Mouse (Mus musculus) liver, embryonic 14.5 days (tissue): Measurements from ENCODE around the gene Selenot. TPM values are rescaled to one million over a fixed set of nuclear protein-coding genes. Genes with fewer than 3 reads are reported as not detected.
A peak's percentile ranks its signal among the peaks of the same experiment; 100 is the strongest.

ENCODE experiments used
- ATAC-seq: fragments of 200-750 bp; cut with Nextera tagmentation; 2 replicates; pipeline ENCODE4 v1.8.0; 2017; ENCODE audit warnings: moderate number of reproducible peaks, mild to moderate bottlenecking, moderate library complexity; ENCODE audit not compliant: insufficient read depth
- DNase-seq, 3 experiments: peaks; one replicate each; pipeline ENCODE4 v3.0.0-alpha.2; 2012 to 2013; ENCODE audit warnings: low read depth in 3 of 3, low spot score in 3 of 3
- H3K27ac ChIP-seq: fragments of 300-500 bp; sonication (generic); 2 replicates; pipeline ENCODE4 v1.5.1; 2014; ENCODE audit warnings: moderate library complexity, mild to moderate bottlenecking, control low read depth, inconsistent platforms
- H3K27me3 ChIP-seq: fragments of 300-500 bp; sonication (generic); 2 replicates; pipeline ENCODE4 v1.6.1; 2014; ENCODE audit warnings: mild to moderate bottlenecking, low read length, moderate library complexity; ENCODE audit not compliant: control insufficient read depth, insufficient read depth
- H3K36me3 ChIP-seq: fragments of 300-500 bp; sonication (generic); replicated peaks from 2 replicates; pipeline ENCODE4 v1.6.1; 2014; ENCODE audit warnings: low read depth; ENCODE audit not compliant: control insufficient read depth, insufficient read depth
- H3K4me1 ChIP-seq, 2 experiments: fragments of 200-500 bp in 1 of 2; fragments of 300-500 bp in 1 of 2; sonication (generic) in 1 of 2; replicated peaks; 2 replicates each; pipeline ENCODE4 v1.6.1; 2012 to 2014; ENCODE audit warnings: antibody characterized with exemption in 1 of 2, inconsistent platforms in 1 of 2, low read length in 1 of 2; ENCODE audit not compliant: control insufficient read depth in 2 of 2, insufficient read depth in 2 of 2
- H3K4me2 ChIP-seq: fragments of 300-500 bp; sonication (generic); 2 replicates; pipeline ENCODE4 v1.6.1; 2014; ENCODE audit warnings: low read depth, mild to moderate bottlenecking, control low read depth, moderate library complexity
- H3K4me3 ChIP-seq, 2 experiments: fragments of 200-500 bp in 1 of 2; fragments of 300-500 bp in 1 of 2; sonication (generic) in 1 of 2; 2 replicates each; pipeline ENCODE4 v1.5.1; 2012 to 2014; ENCODE audit warnings: low read depth in 2 of 2, low read length in 2 of 2, mild to moderate bottlenecking in 2 of 2, control low read depth in 1 of 2, inconsistent platforms in 1 of 2, moderate library complexity in 1 of 2; ENCODE audit not compliant: insufficient read depth in 1 of 2
- H3K9ac ChIP-seq: fragments of 300-500 bp; sonication (generic); replicated peaks from 2 replicates; pipeline ENCODE4 v1.6.1; 2014; ENCODE audit warnings: mild to moderate bottlenecking, control low read depth, moderate library complexity
- H3K9me3 ChIP-seq: fragments of 300-500 bp; sonication (generic); 2 replicates; pipeline ENCODE4 v1.6.1; 2016; ENCODE audit warnings: low read length, mixed read lengths; ENCODE audit not compliant: control insufficient read depth
- CTCF ChIP-seq: IDR thresholded peaks from 2 replicates; pipeline ENCODE4 v1.5.1; 2016; ENCODE audit warnings: antibody characterized with exemption, low read depth, control low read depth
- EP300 ChIP-seq: IDR thresholded peaks from 2 replicates; pipeline ENCODE4 v1.6.1; 2016; ENCODE audit warnings: antibody characterized with exemption, low read depth
- WGBS: fragments of 180-500 bp; shearing (Covaris S2); extraction: QIAGEN DNeasy Blood & Tissue Kit; methylation state at CpG from one replicate; pipeline ENCODE4 v1.1.7; 2014; ENCODE audit not compliant: insufficient replicate concordance; 5-methylcytosine and 5-hydroxymethylcytosine counted together
- polyA plus RNA-seq, 2 experiments: library from polyadenylated mRNA; depleted of rRNA in 1 of 2; stranded (reverse) in 1 of 2; unstranded in 1 of 2; fragments of >200 nt; fragmentation: Nextera tagmentation in 1 of 2; extraction: Ambion mirVana in 1 of 2; gene quantifications; 2 replicates each; pipeline versions ENCODE4 v1.2.1 to v1.2.3; 2012 to 2014

Gene Selenot
- 22.3 and 28.5 TPM in 2 replicates for polyA plus RNA-seq (2012; rRNA removed)
- polyA plus RNA-seq (2014; fragmentation: Nextera tagmentation; extraction: Ambion mirVana) = 15.2 and 16.0 TPM in 2 replicates

DNA sequence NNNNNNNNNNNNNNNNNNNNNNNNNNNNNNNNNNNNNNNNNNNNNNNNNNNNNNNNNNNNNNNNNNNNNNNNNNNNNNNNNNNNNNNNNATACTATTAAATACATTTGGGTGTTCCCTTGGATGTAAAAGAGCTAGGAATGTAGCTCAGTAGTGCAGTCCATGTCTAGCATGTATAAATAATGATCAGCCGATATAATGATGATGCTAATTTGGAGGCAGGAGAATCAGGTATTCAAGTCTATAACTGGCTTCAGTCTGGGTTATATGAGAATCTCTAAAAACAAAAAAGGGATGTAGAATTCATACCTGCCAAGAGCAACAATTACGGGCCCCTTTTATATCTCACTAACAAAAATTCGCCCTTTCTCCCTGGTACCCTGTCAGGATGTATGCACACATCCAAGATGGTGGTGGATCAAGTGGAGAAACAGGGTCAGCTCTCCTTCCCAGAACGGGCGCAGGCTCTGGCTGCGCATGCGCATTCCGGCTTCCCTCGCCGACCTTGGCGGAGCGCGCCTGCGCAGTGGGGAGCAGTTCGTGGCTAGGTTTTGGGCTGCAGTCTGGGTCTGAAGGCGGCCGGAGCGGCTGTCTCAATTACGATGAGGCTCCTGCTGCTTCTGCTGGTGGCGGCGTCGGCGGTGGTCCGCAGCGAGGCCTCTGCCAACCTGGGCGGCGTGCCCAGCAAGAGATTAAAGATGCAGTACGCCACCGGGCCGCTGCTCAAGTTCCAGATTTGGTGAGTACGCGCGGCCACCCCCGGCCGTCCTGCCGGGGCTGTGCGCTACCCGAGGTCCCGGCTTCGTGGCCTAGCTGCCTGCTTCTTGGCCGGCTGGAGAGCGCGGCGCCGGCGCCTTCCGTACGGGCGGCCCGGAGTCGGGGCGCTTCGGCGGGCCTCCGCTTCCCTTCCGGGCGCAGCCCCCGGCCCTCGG, at the start of gene Selenot:
Gene Selenot (plus strand): TSS at position 500 of the 930 bp plus-strand sequence.
- Histone ChIP-seq H3K27ac (peak within 1 kb of the TSS; percentile 92), H3K4me1 (peaks cover 3 to 8% of the 10 kb centered on the region in 2 experiments), H3K9ac (peak within 1 kb of the TSS; percentile 99), H3K4me2 (peak within 1 kb of the TSS; percentile 74), H3K4me3 (peak within 1 kb of the TSS; percentile 84 to 99), H3K36me3 (peaks cover 6% of the 10 kb centered on the region; the same call in 1 of the 2 replicates), H3K27me3 (no peaks in the 10 kb centered on the region), H3K9me3 (no peaks in the 10 kb centered on the region)
- TF ChIP-seq CTCF (no peak), EP300 (no peak)
- DNase-seq = peak; percentile 85 to 89 (median 85)
- ATAC-seq = peak; percentile 90
- 2% methylated on average over 59 of the region's 59 CpGs for WGBS

DNA sequence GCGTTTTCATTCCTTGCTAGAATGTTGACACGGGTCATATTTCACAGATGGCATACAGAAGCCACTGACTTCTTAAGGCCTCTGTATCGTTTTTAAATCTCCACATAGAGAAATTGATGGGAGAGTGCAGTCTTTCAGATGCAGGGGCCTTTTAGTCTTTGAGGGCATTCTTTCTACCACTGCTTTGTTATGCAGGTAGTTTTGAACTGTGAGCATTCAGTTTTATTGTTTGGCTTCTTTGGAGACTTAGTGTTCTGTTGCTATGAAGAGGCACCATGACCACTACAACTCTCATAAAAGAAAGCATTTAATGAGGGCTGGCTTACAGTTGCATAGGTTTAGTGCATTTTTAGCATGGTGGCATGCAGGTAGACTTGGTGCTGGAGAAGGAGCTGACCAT, 39.9 kb upstream of the Selenot start:
- Histone ChIP-seq H3K27me3 (no peaks in the 10 kb centered on the region), H3K9ac (no peak overlapping the region), H3K4me1 (no peaks in the 10 kb centered on the region), H3K9me3 (no peaks in the 10 kb centered on the region), H3K36me3 (peaks cover 28% of the 10 kb centered on the region), H3K27ac (no peak overlapping the region), H3K4me2 (no peak overlapping the region), H3K4me3 (no peak overlapping the region)
- no peak for DNase-seq
- ATAC-seq = no peak
- no peak for TF ChIP-seq CTCF
- WGBS = 83% methylated on average over 3 of the region's 3 CpGs

DNA sequence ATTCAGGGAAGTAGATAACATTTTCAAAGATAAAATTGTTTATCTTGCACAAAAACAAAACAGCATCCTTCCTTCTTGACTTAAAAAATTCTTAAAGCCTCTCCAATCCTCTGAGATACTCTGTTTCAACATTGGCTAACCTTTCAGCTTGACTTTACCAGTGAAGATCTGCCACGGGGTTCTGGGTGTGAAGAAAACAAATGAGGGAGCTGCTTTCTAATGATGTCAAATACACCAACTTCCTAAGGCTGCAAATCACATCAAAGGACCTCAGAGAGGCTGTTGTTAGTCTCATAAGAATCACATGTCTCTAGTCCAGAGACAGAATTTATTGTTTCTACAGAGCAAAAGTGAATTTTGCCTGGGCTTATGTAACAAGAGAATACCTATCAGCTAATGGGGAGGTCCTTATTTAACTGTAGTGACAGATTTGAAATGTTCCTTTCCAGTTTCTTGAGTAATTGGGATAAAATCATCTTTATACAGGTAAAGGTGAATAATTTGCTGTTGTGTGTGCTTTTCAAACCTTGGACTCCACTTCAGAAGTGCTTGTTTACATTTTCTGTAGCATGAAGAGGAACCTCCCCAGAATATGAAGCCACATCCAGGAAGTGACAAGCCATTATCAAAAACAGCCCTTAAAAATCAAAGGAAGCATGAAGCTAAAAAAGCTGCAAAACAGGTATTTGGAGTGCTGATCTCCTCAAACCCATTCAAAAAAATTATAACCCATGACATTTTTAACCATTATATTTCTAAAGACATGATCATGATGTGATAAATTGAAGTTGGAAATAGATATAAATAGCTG, 24.2 kb upstream of the Selenot start:
- Histone ChIP-seq H3K27me3 (no peaks in the 10 kb centered on the region), H3K9me3 (no peaks in the 10 kb centered on the region), H3K4me3 (no peak overlapping the region), H3K4me2 (no peak overlapping the region), H3K9ac (no peak overlapping the region), H3K36me3 (peaks cover 31% of the 10 kb centered on the region), H3K4me1 (no peaks in the 10 kb centered on the region), H3K27ac (no peak overlapping the region)
- DNase-seq (no peak), ATAC-seq (no peak)
- WGBS = 65% methylated on average over 1 of the region's 1 CpGs
- TF ChIP-seq CTCF (no peak), EP300 (no peak)

DNA sequence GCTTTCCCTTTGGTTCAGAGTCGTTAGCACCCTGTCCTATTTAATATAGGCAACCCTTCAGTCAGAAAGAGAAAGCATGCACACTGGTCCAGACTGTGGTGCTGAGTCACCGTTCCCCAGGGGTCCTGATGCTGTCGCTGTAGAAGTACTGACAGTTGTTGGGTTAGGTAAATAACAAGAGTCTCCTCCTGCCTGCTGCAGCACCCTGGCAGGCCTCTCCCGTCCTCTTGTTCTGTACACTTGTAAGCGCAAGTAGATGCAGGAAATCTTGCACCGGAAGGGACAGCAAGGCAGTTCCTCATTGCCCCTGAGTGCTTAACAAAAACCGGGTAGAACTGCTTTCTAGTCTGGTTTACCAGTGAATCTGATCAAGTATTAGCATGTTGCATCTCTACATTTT, 19.8 kb upstream of the Selenot start:
- H3K27me3 ChIP-seq = no peaks in the 10 kb centered on the region
- TF ChIP-seq EP300 (no peak), CTCF (no peak)
- H3K36me3 ChIP-seq = peaks cover 21% of the 10 kb centered on the region
- no peak overlapping the region for H3K4me3 ChIP-seq
- no peak overlapping the region for H3K4me2 ChIP-seq
- no peak overlapping the region for H3K9ac ChIP-seq
- H3K9me3 ChIP-seq = no peaks in the 10 kb centered on the region
- H3K4me1 ChIP-seq = peaks cover 0 to 2% of the 10 kb centered on the region in 2 experiments; a peak in 1 of 4 replicates
- ATAC-seq = no peak
- H3K27ac ChIP-seq = no peak overlapping the region
- WGBS = 68% methylated on average over 7 of the region's 7 CpGs
- DNase-seq = no peak

DNA sequence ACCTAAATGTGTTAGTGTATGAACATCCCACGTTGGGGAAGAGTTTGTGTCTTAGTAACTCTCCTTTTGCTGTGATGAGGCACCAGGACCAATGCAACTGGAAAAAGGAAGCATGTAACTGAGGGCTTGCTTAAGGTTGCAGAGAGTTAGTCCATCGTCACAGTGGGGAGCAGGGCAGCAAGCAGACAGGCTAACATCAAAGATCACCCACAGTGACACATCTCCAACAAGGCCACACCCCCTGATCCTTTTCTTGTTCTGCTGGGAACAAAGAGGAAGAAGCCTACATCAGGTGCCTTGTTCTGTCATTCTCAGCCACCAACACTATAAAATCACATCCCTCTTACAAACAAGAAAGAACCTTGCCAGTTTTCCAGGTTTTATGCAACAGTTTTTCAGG, 16.5 kb upstream of the Selenot start:
- no peak overlapping the region for H3K9ac ChIP-seq

More for the DNA sequence above, 16.5 kb upstream of the Selenot start:
- no peak overlapping the region for H3K4me2 ChIP-seq
- peaks cover 0 to 2% of the 10 kb centered on the region in 2 experiments; a peak in 1 of 4 replicates for H3K4me1 ChIP-seq
- H3K27ac ChIP-seq = no peak overlapping the region
- DNase-seq = no peak
- H3K36me3 ChIP-seq = peaks cover under 1% of the 10 kb centered on the region
- H3K27me3 ChIP-seq = no peaks in the 10 kb centered on the region
- no peak overlapping the region for H3K4me3 ChIP-seq
- ATAC-seq = no peak
- TF ChIP-seq EP300 (no peak), CTCF (no peak)
- H3K9me3 ChIP-seq = no peaks in the 10 kb centered on the region
- 44% methylated on average over 2 of the region's 2 CpGs for WGBS
